Mouse (Mus musculus): ENCODE measurements around the gene Olfr1028.

The Olfr1028 gene

DNA sequence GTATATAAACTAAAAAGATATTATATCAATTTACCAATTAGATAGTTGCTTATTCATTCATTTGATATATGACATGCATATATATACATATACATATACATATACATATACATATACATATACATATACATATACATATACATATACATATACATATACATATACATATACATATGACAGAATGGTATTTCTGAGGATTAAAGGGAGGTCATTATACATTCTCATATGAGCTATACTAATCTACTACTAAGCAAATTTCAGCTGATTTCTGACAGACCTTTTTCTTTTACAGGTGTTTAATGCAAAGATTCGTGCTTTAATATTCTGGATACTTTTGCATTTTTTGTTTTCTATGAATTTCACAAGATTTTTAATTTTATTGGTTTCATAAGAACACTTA, at the start of gene Olfr1028:
Gene Olfr1028, plus strand, starts transcription at position 301 of the 400 bp plus-strand sequence.
- no peak for DNase-seq (ENCODE audit: low spot score in 2 of 2)

GRCm38 (mm10) chr2:85904952-85905351, 45.3 kb upstream of the Olfr1028 start, which contains the start of gene Olfr1024:
Gene Olfr1024, minus strand, starts transcription at chr2:85905052.
- DNase-seq (ENCODE audit: low spot score in 2 of 2): no peak

DNA sequence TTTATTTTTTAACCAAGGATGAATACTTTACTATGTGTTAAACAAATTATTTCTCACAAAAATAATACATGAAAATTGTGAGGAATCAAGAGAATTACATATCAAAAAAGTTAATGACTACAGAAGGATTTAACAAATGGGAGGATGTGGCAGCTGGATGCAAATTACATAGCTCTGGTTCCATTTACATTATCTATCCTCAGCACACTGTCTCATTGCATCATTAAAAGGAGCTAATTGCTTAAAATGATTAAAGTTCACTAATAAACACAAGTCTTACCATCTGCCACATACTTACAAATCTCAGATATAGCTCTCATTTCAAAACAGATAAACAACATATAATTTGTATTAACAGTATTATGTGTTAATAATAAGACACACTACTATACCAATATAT, 37.0 kb upstream of the Olfr1028 start:
- DNase-seq (ENCODE audit: low spot score in 2 of 2): no peak

DNA sequence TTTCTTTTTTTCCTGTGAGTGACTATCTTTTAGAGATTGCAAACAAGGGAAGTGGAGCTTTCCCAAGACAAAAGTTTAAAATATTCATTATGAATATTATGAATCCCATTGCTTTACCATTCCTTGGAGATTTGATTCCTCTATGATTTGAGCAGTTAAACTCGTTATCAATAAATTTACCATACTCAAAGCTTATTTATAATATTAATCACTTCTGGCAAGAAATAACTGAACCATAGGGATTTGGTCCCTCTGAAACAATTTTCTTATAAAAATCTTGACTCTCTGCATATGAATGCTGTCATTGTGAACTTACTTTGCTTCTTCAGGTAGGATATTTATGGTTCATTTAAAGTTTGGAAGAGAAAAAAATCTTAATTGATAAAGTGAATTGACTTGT, 35.3 kb upstream of the Olfr1028 start, which contains the start of gene Olfr1025-ps1:
Gene Olfr1025-ps1, plus strand, starts transcription at position 301 of the 400 bp plus-strand sequence.
- DNase-seq (ENCODE audit: low spot score in 2 of 2): no peak

DNA sequence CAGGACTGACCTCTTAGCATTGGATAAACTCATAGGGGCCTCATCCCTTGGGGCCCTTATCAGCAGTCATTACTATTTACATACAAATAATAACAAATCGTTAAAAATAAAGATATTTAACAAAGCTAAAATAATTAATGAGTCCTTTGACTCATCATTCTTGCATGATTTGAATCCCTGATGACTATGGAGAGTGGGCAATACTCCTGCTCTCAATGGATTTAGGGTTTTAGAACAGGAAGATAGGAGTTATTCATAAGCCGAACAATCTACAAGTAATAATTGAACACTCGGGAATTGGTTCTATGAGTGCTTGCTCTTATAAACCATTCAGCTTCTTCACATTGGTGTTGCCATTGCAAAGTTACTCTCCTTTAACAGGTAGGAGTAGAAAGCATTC, 29.0 kb upstream of the Olfr1028 start, which contains the start of gene Olfr1026:
Gene Olfr1026, plus strand, starts transcription at position 301 of the 400 bp plus-strand sequence.
- DNase-seq (ENCODE audit: low spot score in 2 of 2): no peak

DNA sequence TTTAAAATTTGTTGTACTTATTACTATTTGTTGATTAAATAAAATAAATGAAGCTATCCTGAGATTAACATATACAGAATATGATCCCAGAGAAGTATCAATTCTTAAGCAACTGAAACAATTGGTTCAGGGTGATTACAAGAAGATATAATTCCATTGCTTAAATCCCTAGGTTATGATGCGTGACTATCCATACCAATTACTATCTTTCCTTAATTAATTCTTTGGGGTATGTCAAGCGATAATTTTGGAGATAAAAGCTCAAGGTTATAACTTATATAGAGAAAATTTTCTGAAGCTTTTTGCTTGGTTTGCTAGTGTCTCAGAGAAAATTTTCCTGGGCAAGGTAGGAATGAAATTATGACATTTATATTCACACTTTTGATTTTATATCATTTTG, 23.4 kb downstream of the Olfr1028 start, which contains the start of gene Olfr1029:
Gene Olfr1029, plus strand, starts transcription at position 301 of the 400 bp plus-strand sequence.
- DNase-seq (ENCODE audit: low spot score in 2 of 2): no peak

DNA sequence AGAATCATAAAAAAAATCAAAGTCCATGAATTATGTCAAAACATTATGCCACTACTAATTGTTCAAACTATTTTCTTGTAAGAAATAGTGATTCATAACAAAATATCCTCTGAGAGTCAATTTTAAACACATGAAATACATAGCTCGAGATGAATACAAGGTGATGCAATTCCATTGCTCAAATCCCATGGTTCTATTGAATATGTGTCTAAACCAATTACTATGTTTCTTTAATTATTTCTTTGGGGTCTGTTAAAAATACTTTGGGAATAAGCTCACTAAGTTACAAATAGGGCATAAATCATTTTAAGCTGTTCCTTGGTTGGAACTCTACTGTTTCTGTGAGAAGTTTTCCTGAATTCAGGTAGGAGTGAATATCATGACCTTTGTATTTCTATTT, 28.7 kb downstream of the Olfr1028 start, which contains the start of gene Olfr1030:
Gene Olfr1030, plus strand, starts transcription at position 301 of the 400 bp plus-strand sequence.
- no peak for DNase-seq (ENCODE audit: low spot score in 2 of 2)

DNA sequence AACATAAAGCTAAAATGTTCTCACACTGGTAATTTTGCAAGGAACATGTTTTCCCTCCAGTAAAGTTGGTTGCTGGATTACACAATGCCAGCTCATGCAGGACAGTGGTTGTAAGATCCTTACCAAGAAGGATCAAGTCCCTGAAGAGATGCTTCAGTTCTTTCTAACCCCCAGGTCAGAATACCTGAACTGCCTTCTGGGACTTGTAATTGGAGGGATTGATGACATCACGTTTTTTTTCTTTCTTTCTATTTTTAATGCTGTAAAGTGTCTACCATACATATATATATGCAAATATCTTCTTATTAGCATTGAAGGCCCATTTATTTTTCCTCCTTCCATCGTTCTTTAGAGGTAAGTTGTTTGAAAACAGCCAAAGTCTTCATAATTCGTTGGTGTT, 39.8 kb downstream of the Olfr1028 start, which contains the start of gene Olfr1031:
Gene Olfr1031, plus strand, starts transcription at position 301 of the 400 bp plus-strand sequence.
- DNase-seq (ENCODE audit: low spot score in 2 of 2): no peak

All from right cerebral cortex, postnatal 36 days (tissue).